ENCODE assay signal across 28 mouse cellular contexts in genomic region chr12:83349736-83350135, GRCm38 (mm10).
"Had no signal": no experiment of that assay in that cellular context is flagged by ENCODE, and none has a peak within 500 bp of the region (broad histone marks: within the 10 kb centered on the region; RNA-seq: fewer than 3 reads in every experiment).

No protein-coding gene starts in this region.

- H3K4me3 ChIP-seq: limb, embryonic 10.5 days; limb, embryonic 12.5 days; limb, embryonic 13.5 days; limb, embryonic 15.5 days; liver, embryonic 12.5 days; liver, embryonic 13.5 days; liver, embryonic 15.5 days; lung, embryonic 15.5 days; megakaryocyte, embryonic 14.5 days; midbrain, embryonic 10.5 days; midbrain, embryonic 12.5 days; midbrain, embryonic 13.5 days; midbrain, embryonic 15.5 days; myocyte; neural tube, embryonic 12.5 days had no signal

- H3K27ac ChIP-seq: limb, embryonic 10.5 days; limb, embryonic 12.5 days; limb, embryonic 13.5 days; limb, embryonic 15.5 days; liver, embryonic 12.5 days; liver, embryonic 13.5 days; liver, embryonic 14.5 days; liver, embryonic 15.5 days; lung, embryonic 15.5 days; macrophage; midbrain, embryonic 10.5 days; midbrain, embryonic 12.5 days; midbrain, embryonic 13.5 days; midbrain, embryonic 15.5 days; neural tube, embryonic 12.5 days had no signal

- DNase-seq: left cerebral cortex, postnatal 4 days; liver; liver, embryonic 13.5 days; liver, postnatal 0 days; lung, adult 18-20 months; lung, adult 2 months; lung, embryonic 14.5 days; lung, postnatal 10 days; lung, postnatal 14 days; lung, postnatal 36 days; lung, postnatal 4 days; midbrain, embryonic 14.5 days had no signal

- H3K27me3 ChIP-seq: limb, embryonic 12.5 days; limb, embryonic 13.5 days; limb, embryonic 15.5 days; liver, embryonic 12.5 days; liver, embryonic 13.5 days; liver, embryonic 15.5 days; lung, embryonic 15.5 days; midbrain, embryonic 12.5 days; midbrain, embryonic 13.5 days; midbrain, embryonic 15.5 days; neural tube, embryonic 12.5 days had no signal

- H3K4me1 ChIP-seq: limb, embryonic 10.5 days; limb, embryonic 15.5 days; liver, embryonic 15.5 days; lung, embryonic 15.5 days; megakaryocyte, embryonic 14.5 days; midbrain, embryonic 10.5 days; midbrain, embryonic 12.5 days; midbrain, embryonic 13.5 days; midbrain, embryonic 15.5 days; neural tube, embryonic 12.5 days had no signal
